Mouse (Mus musculus) hindbrain, embryonic 11.5 days (tissue): ENCODE measurements around the gene Rab28. TPM values are rescaled to one million over a fixed set of nuclear protein-coding genes. Genes with fewer than 3 reads are reported as not detected.

Experiments used
- ATAC-seq: fragments of 200-750 bp; cut with Nextera tagmentation; 2 replicates; pipeline ENCODE4 v1.8.0; 2017; ENCODE audit warnings: mild to moderate bottlenecking, moderate TSS enrichment, moderate library complexity; ENCODE audit not compliant: low FRiP score
- DNase-seq: peaks from one replicate; pipeline ENCODE4 v3.0.0-alpha.2; 2015; ENCODE audit warnings: low spot score
- H3K27ac ChIP-seq: fragments of 300-500 bp; sonication (generic); 2 replicates; pipeline ENCODE4 v1.5.1; 2014; ENCODE audit warnings: mild to moderate bottlenecking, low read depth, low read length
- H3K27me3 ChIP-seq: fragments of 300-500 bp; sonication (generic); 2 replicates; pipeline ENCODE4 v1.6.1; 2014; ENCODE audit warnings: mild to moderate bottlenecking, low read length, moderate library complexity, mixed read lengths; ENCODE audit not compliant: control insufficient read depth, insufficient read depth
- H3K36me3 ChIP-seq: fragments of 300-500 bp; sonication (generic); 2 replicates; pipeline ENCODE4 v1.6.1; 2014; ENCODE audit warnings: mild to moderate bottlenecking, low read length, moderate library complexity, mixed read lengths; ENCODE audit not compliant: control insufficient read depth, insufficient read depth
- H3K4me1 ChIP-seq: fragments of 300-500 bp; sonication (generic); replicated peaks from 2 replicates; pipeline ENCODE4 v1.6.1; 2014; ENCODE audit warnings: low read length, mixed read lengths; ENCODE audit not compliant: control insufficient read depth, insufficient read depth
- H3K4me2 ChIP-seq: fragments of 300-500 bp; sonication (generic); replicated peaks from 2 replicates; pipeline ENCODE4 v1.6.1; 2014; ENCODE audit warnings: mild to moderate bottlenecking, low read depth, low read length
- H3K4me3 ChIP-seq: fragments of 300-500 bp; sonication (generic); 2 replicates; pipeline ENCODE4 v1.5.1; 2014; ENCODE audit warnings: low read depth, low read length
- H3K9ac ChIP-seq: fragments of 300-500 bp; sonication (generic); 2 replicates; pipeline ENCODE4 v1.6.1; 2014; ENCODE audit warnings: low read depth, low read length
- H3K9me3 ChIP-seq: fragments of 300-500 bp; sonication (generic); 2 replicates; pipeline ENCODE4 v1.6.1; 2016; ENCODE audit warnings: low read length; ENCODE audit not compliant: control insufficient read depth
- WGBS: fragments of 180-500 bp; shearing (Covaris S2); extraction: QIAGEN DNeasy Blood & Tissue Kit; methylation state at CpG from one replicate; pipeline ENCODE4 v1.1.7; 2014; 5-methylcytosine and 5-hydroxymethylcytosine counted together
- polyA plus RNA-seq: library from polyadenylated mRNA; unstranded; fragments of >200 nt; fragmentation: Nextera tagmentation; extraction: Ambion mirVana; gene quantifications from 2 replicates; pipeline ENCODE4 v1.2.1, GENCODE M21; 2014

Rab28 gene
- polyA plus RNA-seq, 1 experiment from 2014 or later, result 94.7 TPM

GRCm38 (mm10) chr5:41596242-41597117 is 111.5 kb downstream of the Rab28 start:
- WGBS, result 94% methylated on average over 3 of the region's 3 CpGs
- H3K27me3 ChIP-seq, result no peaks in the 10 kb centered on the region
- no peak overlapping the region for H3K9ac ChIP-seq
- DNase-seq (no peak), ATAC-seq (0 out of 2 replicates have a peak, but pooled peaks have one; percentile 43)
- H3K4me1 ChIP-seq, result no peaks in the 10 kb centered on the region
- no peaks in the 10 kb centered on the region for H3K36me3 ChIP-seq
- H3K4me3 ChIP-seq, result no peak overlapping the region
- H3K4me2 ChIP-seq, result no peak overlapping the region
- H3K27ac ChIP-seq, result no peak overlapping the region
- no peaks in the 10 kb centered on the region for H3K9me3 ChIP-seq

DNA sequence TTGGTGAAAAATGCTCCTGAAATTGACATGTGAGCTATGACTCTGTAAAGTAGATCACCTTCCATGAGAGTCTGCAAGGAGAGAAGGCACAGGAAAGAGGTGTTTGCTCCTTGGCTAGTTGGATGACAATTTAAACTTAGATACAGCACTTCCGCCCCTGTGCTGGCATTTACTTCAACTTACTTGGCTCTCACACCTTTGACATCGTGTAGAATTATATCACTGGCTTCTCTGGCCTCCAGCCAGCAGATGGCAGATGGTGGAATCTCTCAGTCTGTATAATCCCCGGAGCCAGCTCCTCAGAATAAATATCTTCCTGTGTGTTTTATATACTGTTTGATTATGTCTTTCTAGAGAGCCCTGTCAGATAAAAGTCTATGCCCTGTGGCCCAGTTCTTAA is 112.8 kb downstream of the Rab28 start:
- H3K4me3 ChIP-seq, result no peak overlapping the region
- H3K9me3 ChIP-seq, result no peaks in the 10 kb centered on the region
- no peaks in the 10 kb centered on the region for H3K4me1 ChIP-seq
- H3K9ac ChIP-seq, result no peak overlapping the region
- ATAC-seq, result no peak
- 81% methylated on average over 3 of the region's 3 CpGs for WGBS
- no peak for DNase-seq
- no peaks in the 10 kb centered on the region for H3K27me3 ChIP-seq
- H3K27ac ChIP-seq, result no peak overlapping the region
- H3K4me2 ChIP-seq, result no peak overlapping the region
- H3K36me3 ChIP-seq, result no peaks in the 10 kb centered on the region

DNA sequence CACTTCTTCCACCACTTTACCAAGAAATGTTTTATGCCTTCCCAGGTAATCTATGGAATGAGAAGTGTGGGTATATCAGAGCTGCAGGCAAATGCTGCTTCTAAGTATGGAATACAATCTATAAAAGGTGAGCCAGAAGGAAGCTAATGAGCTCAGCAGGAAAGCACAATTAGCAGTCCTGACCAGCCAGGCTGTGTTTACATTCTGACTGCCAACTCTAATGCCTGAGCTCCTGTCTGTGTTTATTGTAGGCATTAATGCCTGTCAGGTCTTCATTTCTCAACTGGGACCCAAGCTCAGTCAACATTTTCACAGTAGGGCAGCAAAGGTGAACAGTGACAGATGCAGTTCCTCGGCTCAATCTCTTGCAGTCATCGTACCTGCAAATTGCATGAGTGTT is 129.9 kb downstream of the Rab28 start:
- no peak overlapping the region for H3K27ac ChIP-seq
- H3K4me3 ChIP-seq, result no peak overlapping the region
- H3K27me3 ChIP-seq, result no peaks in the 10 kb centered on the region
- no peaks in the 10 kb centered on the region for H3K9me3 ChIP-seq
- no peaks in the 10 kb centered on the region for H3K36me3 ChIP-seq
- H3K4me1 ChIP-seq, result no peaks in the 10 kb centered on the region
- DNase-seq (no peak), ATAC-seq (no peak)
- no peak overlapping the region for H3K9ac ChIP-seq
- WGBS, result 76% methylated on average over 2 of the region's 2 CpGs
- no peak overlapping the region for H3K4me2 ChIP-seq

Other genes starting within 250 kb of the Rab28 start
- 0.84 and 1.0 TPM in 2 replicates for gene Nkx3-2, start 56.3 kb upstream of the Rab28 start, polyA plus RNA-seq
- 27.1 and 27.8 TPM in 2 replicates for gene Bod1l, start 136.2 kb upstream of the Rab28 start, polyA plus RNA-seq